Mouse (Mus musculus) adrenal gland, adult 8-10 months (tissue): ENCODE data around the gene Agap1. TPM values are rescaled to one million over a fixed set of nuclear protein-coding genes. Genes with fewer than 3 reads are reported as not detected.

Experiments
- DNase-seq: peaks from one replicate; pipeline ENCODE4 v3.0.0; 2022
- total RNA-seq, 4 experiments: library from RNA; stranded (reverse); gene quantifications; 2 replicates each; pipeline ENCODE4 v1.2.4; 2022

Agap1 gene
- total RNA-seq, 4 experiments from 2014 or later, result 51.4 to 101 (median 75.3) TPM

DNA sequence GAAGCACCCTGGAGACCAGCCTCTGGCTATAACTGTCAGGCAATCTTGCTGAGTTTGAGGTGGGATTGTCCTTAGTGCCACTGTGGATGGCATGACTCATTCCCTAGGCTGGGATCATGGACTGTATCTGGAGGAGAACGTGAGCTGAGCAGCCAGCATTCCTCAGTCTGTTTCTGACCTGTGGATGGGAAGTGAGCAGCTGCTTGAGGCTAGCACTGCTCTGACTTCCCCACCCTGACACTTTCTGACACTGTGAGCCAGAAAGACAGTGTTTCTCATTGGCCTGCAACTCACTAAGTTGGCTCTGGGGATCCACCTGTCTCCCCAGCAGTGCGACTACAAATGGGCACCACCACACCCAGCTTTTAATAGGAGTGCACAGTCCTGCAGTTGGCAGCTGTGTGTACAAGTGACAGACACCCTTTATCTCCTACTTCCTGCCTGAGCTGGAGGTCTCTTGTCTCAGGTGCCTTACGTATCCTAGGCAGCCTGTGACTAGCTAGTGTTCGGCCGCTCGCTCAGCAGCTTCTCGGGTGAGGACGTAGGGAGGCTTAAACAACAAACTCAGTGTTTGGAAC is 55.2 kb downstream of the Agap1 start:
- DNase-seq, result no peak

DNA sequence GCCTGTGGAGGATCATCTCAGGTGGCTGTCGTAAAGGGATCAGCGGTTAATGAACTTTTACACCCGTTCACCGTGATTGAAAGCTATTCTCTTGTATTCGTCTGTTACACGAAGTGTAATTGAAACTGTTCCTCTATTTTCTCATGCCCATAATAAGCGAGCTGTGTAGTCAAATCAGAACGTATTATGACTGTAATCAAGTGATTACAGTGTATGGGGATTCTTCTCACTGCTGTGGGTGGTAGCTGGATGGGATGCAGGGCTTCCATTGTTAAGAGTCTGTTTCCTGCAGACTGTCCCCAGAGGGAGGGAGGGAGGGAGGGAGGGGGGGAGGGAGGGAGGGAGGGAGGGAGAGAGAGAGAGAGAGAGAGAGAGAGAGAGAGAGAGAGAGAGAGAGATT is 56.1 kb downstream of the Agap1 start:
- no peak for DNase-seq

DNA sequence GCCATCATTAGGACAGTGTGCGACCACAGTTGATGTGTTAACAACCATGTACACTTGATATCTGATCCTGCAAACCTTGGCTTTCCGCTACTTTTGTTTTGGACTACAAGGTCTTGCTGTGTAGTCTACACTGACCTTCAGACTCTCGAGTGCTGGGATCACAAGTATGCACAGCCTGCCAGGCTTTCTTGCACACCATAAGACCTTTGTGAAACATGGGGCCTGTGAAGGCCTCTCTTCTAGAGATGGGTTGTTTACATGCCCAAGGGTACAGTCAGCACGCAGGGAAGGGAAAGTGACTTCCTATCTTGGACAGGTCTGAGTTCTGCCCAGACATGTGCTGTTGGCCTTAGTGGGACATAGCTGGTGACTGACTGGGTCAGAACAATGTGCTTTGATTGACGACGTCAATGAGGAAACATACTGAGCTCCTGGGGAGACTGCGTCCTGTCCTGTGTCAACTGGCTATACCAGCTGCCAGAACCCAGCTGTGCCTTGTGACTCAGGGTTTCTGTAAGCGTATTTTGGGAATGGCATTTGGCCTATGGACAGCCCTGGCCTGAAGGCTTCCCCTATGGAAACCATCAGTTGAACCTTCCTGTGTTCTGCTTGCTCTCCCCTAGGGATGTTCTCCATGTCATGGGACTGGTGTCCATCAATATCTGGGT is 59.1 kb downstream of the Agap1 start:
- no peak for DNase-seq

DNA sequence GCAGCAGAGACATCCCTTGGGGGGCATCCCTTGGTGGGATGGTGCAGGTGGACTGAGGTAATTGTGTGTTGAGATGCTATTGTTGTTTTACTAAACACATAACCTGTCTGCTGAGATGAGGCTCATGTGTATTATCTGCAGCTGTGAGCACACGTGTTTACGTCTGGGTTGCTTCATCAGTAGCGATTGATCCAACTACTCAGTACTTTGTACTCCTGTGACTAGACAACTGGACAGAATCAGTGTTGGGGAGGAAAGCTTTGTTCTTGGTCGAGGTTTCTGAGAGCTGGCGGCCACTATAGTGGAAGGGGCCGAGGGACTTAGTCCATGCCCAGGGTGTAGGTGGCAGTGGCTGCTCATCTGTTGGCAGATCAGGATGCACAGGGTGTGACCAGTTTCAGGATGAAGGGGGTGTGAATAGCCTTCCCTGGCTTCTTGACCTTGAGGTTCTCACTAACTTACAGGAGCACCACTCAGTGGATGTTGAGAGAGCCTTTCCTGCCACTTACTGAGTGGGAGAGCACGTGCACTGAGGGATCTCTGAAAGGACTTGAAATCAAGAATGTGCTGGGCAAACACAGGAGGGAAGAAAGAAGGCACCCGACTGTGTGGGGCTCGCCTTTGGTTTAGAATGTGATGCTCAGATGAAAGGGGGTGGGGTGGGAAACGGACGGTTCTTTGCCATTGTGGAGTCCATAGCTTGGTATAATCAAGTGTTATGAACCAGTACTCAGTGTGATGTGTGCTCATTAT is 61.4 kb downstream of the Agap1 start:
- DNase-seq, result no peak

DNA sequence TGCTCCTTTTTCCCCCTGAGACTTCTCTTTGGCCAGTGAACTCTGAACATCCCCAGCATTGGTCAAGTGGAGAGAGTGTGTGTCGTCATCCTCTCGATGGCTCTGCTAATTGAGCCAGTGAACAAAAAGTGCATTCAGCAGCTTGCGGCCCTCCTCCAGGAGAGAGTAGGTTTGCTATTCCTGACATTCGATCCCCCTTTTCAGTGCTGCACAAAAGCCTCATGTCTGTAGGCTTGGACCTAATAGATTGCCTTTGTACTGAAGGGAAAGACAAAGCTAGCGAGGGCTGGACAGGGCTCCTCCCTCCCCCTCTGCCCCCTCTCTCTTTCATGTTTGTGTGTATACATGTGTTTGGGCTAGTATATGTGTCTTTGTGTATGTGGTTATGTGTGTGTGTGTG is 63.2 kb downstream of the Agap1 start:
- DNase-seq, result no peak

DNA sequence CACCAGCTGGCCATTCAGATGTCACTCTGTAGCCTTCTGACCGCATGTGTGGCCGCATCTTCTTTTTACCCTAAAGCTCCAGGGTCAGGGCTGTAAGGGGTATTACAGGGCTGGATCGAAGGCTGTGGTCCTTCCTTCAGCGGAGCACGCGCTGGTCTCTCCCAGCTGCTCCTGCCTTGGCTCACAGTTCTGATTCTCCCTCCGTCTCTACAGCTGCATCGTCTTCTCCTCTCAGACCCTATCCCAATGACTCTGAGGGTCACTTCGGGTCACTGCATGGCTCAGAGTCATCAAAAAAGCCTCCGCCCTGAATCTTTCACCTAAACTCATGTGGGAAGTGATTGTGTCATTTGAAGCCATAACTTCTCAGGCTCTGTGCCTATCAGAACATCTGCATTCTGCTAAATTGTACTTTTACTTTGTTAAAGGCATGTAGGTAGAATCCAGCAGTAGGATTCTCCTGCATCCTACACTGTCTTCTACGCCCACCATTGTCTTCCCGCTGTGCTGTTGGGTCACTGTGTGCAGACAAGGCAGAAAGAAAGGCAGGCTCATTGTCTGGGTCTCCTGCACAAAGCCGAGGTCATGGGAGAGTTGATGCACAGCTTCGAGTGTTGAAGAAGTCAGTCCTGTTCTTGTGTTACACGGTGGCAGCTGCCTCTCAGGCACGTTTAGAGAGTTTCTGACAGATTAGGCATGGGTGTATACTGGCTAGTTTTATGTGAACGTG is 65.5 kb downstream of the Agap1 start:
- no peak for DNase-seq

DNA sequence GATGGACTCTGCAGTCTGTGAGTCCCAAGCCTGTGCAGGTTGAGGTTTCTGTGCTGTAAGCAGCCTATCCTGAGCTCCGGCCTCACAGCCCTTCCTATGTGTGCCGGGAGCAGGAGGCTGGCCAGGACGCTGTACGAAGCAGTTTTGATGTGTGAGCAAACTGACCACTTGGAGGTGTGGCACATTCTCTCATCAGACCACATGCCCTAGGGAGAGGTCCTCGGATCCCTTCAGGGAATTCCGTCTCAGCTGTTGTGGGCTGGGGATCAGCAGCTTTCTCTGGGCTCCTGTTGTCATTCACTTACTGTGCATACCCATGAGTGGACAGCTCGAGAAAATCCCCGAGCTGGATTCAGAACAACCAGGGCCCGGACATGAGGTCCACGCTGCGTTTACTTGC is 66.8 kb downstream of the Agap1 start:
- DNase-seq, result no peak

DNA sequence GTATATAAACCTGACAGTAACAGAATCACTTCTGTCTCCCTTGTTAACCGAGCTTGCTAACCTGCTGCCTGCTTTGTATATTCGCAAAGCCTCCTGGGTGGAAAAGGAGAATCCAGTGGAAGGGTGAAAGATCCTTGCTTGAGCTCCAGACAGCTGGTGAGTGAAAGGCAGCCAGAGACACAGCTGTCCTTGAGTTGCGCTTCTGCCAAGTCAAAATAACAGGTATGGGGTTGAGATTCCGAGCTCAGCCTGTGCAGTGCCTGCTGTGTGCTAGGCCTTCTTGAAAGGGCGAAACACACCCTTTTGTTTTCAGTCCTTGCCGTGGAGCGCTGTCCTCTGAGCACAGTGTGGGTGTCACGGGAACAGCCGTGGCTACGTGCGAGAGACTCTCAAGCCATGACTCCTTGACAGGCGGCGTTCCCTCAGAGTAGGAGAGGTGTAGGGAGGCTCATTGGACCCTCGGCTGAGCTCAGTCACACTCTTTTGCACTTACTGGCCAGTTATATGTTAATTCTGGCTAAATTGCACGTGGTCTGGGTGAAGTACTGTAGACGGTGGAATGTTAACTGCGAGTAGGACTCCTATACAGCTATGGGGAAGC is 67.4 kb downstream of the Agap1 start:
- DNase-seq, result no peak

DNA sequence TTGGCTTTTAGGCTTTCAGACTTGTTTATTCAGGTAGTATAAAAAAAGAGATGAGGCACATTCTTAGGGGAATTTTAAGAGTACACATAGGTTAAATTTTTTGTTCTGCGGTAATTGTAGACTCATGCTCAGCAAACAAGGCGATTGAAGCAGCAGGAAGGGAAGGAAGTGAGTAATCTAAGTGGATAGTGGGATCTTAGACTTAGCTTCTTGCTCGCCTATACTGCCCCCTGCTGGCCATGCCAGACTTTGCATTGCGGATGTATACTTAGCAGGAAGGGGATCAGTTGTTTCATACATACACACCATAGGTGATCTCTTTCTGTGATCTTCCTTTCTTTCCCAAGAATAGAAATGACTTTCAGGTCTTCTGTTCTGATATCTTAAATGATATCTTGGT is 69.8 kb downstream of the Agap1 start:
- DNase-seq, result peak; percentile 79

DNA sequence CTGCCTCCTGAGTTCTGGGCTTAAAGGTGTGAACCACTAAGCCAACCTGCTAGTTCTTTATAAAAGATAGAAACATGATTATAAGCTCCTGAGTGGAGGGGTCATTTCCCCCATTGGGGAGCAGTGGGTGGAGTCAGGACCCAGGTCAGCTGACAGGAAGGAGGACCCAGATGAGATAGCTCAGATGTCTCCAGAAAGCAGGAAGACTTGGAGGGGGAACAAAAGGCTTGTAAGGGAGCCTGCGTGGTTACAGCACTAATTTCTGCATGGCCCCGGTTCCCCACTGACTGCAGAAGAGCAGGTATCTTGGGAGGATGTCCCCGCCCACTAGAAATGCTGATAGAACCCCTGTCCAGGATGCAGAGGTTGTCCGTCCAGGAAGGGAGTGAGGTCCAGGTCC is 70.4 kb downstream of the Agap1 start:
- DNase-seq, result no peak

DNA sequence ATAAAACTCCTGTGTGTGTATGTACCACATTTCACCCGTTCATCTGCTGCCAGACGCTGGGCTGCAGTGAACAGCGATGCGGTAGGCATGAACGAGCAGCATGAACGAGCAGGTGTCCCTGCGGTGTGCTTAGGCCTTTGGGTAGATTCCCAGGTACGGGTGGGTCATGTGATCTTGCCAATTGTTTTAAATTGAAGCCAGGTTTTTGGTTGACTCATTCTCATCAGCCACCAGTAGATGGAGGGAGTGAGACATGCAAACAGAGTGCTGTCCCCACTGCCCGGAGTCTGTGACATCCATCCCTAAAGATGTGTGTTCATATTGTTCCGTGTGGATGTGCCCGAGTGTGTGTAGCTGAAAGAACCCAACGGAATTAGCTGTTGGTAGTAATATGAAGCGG is 71.2 kb downstream of the Agap1 start:
- no peak for DNase-seq

DNA sequence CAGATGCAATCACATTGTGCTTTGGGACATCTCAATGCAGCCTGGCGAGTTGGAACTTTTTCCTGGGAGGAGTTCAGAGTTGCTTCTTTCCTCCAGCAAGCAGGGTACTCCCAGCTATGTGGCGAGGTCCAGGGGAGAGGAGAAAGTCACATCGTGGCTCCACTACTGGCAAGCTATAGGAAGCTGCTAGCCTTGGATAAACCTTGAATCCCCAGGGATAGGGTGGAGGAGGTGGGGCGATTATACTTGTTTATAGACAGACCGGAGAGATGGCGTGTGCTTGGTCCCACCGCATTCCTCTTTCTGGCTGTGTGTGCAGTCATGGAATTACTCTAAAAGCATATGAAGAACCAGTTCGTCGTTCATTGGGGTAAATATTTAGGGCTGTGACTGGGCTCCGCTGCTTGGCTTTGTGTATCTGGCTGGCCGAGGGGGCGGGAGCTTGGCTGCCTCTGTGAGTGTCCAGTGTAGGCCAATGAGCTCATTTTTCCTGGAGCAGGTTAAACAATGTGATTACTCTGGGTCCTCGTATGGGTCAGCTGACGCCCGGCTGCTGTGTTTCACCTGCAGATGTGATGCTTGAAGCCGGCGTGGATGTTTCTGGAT is 74.2 kb downstream of the Agap1 start:
- no peak for DNase-seq

DNA sequence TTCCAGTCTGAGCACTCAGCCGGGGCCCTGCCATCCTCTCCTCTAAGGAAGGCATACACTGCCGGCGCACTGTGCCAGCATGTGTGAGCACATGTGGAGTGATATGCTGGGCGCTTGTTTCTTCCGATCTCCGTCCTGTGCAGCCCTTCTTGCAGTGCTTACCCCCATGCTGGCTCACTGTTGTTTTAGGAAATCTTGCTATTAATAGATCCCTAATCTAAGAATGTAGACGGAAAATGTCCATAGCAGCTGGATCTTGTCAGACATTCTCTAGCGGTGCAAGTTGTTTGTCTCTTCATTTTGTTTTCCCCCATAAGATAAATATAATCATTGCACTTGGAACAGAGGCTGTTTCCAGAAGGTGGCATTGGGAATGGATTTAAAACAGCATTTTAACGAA is 79.1 kb downstream of the Agap1 start:
- no peak for DNase-seq

DNA sequence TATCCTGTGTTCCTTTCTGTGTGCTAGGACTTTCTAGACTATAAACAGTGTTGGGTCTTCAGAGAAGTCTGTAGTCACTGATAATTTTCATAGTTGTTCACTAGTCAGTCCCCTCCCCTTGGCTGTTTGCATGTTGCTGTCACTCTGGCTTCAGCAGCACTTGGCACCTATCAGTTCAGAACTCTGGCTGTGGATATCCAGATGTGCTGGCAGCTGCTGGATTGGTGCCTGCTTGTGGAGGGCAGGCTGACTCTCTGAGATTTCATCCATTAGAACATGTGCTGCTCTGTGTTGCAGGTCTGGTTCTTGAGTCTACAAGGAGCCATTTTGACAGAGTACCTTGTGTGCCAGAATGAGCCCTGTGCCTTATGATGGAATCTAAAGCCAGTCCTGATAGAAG is 80.6 kb downstream of the Agap1 start:
- no peak for DNase-seq

DNA sequence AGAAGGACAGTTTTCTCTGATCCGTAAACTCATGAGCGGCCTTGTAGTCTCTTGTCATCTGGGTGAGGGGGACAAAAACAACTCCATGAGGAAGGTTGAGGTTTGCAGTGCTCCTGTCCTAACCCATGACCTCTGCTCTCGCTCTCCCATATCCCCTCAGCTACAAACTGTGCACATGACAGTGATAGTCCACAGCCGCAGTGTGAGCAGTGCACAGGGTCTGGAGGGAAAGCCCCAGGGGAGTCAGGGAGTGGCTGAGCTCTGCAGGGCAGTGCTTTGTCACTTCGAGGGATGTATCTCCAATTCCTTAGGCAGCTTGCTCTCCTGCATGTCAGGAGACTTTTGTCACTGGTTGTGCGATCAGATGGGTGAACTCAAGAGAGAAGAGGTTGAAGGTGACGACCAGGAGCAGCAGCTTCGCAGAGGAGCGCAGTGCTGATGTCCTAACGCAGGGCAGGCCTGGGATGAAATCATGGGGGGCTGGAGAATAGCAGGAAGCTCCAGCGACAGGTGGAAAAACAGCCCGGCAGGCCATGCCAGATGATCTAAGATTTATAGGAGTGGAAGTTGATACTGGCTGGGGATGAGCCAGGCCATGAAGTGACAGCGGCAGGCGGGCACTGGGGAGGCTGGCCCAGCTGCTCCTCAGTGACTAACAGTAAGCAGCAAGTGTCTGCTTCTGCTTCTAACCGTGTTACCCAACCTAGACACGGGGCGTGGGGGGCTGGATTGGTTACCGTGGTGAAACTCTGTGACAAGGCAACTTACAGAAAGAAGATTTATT is 83.7 kb downstream of the Agap1 start:
- DNase-seq, result no peak

DNA sequence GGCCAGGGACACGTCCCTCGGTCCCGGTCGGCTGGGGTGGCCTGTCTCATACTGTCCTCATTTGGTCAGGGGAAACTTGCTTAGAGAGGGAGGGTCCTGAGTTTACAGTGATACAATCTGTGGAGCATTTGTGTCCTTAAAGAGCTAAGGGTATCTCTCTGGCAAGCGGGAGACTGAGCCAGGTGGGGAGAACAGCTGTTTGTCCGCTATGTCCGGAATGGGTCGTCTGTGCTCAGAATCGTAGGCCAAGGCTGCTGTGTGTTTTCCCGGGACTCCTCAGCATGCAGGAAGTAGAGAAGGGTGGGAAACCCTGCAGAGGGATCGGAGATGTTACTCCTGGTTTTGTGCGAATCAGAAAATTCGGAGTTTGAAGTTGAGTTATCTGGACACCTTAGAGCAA is 84.5 kb downstream of the Agap1 start:
- DNase-seq, result no peak

DNA sequence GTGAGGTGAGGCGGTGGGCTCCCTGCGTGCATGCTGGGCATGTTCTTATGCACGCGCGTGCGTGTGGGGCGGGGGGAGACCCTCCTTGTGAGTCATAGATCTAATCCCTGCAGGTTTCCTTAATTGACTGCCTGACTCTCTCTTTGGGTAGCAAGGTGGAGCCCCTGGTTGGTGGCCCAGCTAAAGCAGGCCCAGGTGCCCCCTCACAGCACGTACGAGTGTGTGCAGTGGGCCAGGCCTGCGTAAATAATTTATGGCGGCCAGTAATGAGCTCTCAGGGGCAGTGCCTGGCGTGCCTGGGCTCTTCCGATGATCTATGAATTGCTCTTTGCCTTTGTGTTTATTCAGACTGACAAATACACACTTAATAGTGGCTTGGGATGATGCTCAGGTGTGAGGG is 86.5 kb downstream of the Agap1 start:
- DNase-seq, result no peak

DNA sequence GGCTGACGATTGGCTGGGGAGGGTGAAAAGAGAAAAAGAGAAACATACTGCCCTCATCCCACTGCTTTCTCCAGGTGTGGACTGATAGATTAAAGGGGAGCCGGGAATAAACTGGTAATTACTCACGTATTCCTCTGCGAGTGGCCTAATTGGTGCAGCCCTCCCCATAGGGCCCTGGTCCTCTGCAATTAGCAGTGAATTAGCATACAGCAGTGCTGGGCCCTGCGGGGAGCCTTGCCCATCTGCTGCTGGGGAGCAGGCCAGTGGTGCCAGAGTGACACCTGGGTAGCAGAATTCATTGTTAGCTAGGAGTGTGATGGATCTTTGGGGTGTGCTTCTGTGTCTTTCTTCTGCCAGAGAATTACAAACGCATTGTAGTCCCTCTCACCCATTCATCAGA is 87.9 kb downstream of the Agap1 start:
- no peak for DNase-seq

DNA sequence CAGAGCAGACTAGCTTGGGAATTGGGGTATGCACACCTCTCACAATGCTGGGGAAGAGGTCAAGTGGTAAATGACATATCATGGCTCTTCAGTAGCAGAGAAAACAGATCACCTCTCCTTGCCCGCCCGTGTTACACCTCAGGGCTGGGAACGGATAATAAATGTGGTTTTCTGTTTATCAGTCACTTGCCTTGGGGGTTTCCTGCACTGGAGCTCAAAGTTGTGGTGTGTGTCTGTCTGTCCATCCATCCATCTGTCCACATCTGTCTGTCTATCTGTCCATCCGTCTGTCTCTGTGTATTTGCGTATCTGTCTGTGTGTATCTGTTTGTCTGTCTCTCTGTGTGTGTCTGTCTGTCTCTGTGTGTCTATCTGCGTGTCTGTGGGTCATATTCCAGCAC is 88.7 kb downstream of the Agap1 start:
- DNase-seq, result no peak

DNA sequence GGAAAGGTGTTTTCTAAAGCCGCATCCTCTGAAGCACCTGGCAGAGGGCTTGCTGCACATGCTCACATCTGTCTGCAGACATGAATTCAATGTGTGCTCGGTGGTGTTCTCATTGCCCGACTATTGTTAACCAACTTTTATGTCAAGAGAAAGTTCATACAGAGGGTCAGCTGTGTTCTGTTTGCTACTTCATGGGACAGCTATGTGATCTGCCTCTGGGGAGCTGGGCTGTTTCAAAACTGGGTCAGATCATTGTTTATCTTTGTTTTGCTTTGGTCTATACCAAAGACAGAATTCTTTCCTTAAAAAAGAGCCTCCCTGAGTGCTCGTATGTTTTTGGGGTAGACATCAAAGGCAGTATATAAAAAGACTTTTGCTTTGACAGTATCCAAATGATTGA is 89.5 kb downstream of the Agap1 start:
- DNase-seq, result no peak

DNA sequence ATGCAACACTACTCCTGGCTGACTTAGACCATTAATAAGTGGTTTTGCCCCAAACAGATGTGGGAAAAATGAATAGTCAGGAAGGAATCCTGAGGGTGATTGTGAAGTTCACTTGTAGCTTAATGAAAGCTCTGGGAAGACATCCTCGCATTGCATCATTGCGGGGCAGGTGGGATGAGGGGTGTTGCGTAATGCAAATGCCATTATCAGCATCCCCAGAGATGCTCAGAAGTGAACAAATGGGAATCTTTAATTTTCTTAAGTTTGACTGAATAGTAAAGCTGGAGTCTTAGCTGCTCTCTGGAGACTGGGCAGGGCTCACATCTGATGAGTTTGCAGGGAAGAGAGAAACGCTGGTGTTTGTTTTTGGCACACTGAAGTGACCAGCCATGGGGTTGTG is 90.5 kb downstream of the Agap1 start:
- DNase-seq, result no peak
